Mouse (Mus musculus) liver, embryonic 12.5 days (tissue): ENCODE measurements around the gene Cox18. TPM values are rescaled to one million over a fixed set of nuclear protein-coding genes. Genes with fewer than 3 reads are reported as not detected.

Source experiments
- polyA plus RNA-seq: library from polyadenylated mRNA; unstranded; fragments of >200 nt; fragmentation: Nextera tagmentation; extraction: Ambion mirVana; gene quantifications from 2 replicates; pipeline ENCODE4 v1.2.1, GENCODE M21; 2016

Gene Cox18
- polyA plus RNA-seq, 1 experiment from 2014 or later: 24.1 TPM

Other genes with a start within 250 kb of the Cox18 start
- 16.3 and 17.4 TPM in 2 replicates for gene Ankrd17, start 142.6 kb upstream of the Cox18 start, polyA plus RNA-seq
- 3.2 and 3.5 TPM in 2 replicates for gene Gm9958, start 143.2 kb upstream of the Cox18 start, polyA plus RNA-seq
- gene Alb, start 236.9 kb upstream of the Cox18 start, polyA plus RNA-seq: 1,037 and 1,058 TPM in 2 replicates